8 mouse cellular contexts compared by ENCODE assay signal in genomic region chr10:71284511-71285125, GRCm38 (mm10). TPM values are rescaled to one million over a fixed set of nuclear protein-coding genes. Genes with fewer than 3 reads are reported as not detected.
DNase-seq lines count a peak whose midpoint lies in the region; ATAC-seq lines count a peak whose summit lies in the region.

No protein-coding gene starts in this region.

- no peaks in the 10 kb centered on the region for H3K9me3 ChIP-seq in forebrain, embryonic 15.5 days
- H3K9me3 ChIP-seq in hindbrain, embryonic 14.5 days (ENCODE audit: control insufficient read depth, low read length), result no peaks in the 10 kb centered on the region
- H3K9me3 ChIP-seq in stomach, embryonic 14.5 days (ENCODE audit: control insufficient read depth, low read depth, low read length), result no peaks in the 10 kb centered on the region

- H3K36me3 ChIP-seq in forebrain, embryonic 15.5 days, result no peaks in the 10 kb centered on the region
- no peaks in the 10 kb centered on the region; the same call in 1 of the 2 replicates for H3K36me3 ChIP-seq in hindbrain, embryonic 14.5 days (replicated peaks; ENCODE audit: control insufficient read depth, insufficient read depth)
- 0 out of 2 replicates have a peak, but pooled peaks cover 3% of the 10 kb centered on the region for H3K36me3 ChIP-seq in stomach, embryonic 14.5 days (ENCODE audit: control insufficient read depth, insufficient read depth, low read length)

- ATAC-seq in forebrain, embryonic 15.5 days (replicated peaks), result peak; percentile 82
- no peak; the same call in none of the 2 replicates for ATAC-seq in hindbrain, embryonic 14.5 days (ENCODE audit: low FRiP score)
- ATAC-seq in megakaryocyte, adult 5-6 weeks (ENCODE audit: poor library complexity, severe bottlenecking), result peak; percentile 33
- peak; percentile 77 for ATAC-seq in stomach, embryonic 14.5 days (ENCODE audit: insufficient number of reproducible peaks, insufficient read depth, low FRiP score, low read depth)

- peaks cover 43% of the 10 kb centered on the region for H3K4me1 ChIP-seq in forebrain, embryonic 15.5 days
- peaks cover 37% of the 10 kb centered on the region for H3K4me1 ChIP-seq in hindbrain, embryonic 14.5 days (replicated peaks; ENCODE audit: control insufficient read depth, insufficient read depth, low read length)
- 0 out of 2 replicates have a peak, but pooled peaks cover 7% of the 10 kb centered on the region for H3K4me1 ChIP-seq in stomach, embryonic 14.5 days (ENCODE audit: control insufficient read depth, insufficient read depth, low read length)

- no peaks in the 10 kb centered on the region for H3K27me3 ChIP-seq in forebrain, embryonic 15.5 days
- H3K27me3 ChIP-seq in hindbrain, embryonic 14.5 days (ENCODE audit: control insufficient read depth, insufficient read depth, low read length), result no peaks in the 10 kb centered on the region
- no peaks in the 10 kb centered on the region for H3K27me3 ChIP-seq in stomach, embryonic 14.5 days (ENCODE audit: control insufficient read depth, insufficient read depth, low read length)

- H3K27ac ChIP-seq in forebrain, embryonic 15.5 days (replicated peaks), result peak overlapping the region; percentile 86
- peak overlapping the region; percentile 90 for H3K27ac ChIP-seq in hindbrain, embryonic 14.5 days
- H3K27ac ChIP-seq in stomach, embryonic 14.5 days (ENCODE audit: low read length), result peak overlapping the region; percentile 6; the same call in 1 of the 2 replicates

- 0% methylated on average over 41 of the region's 41 CpGs for WGBS in forebrain, embryonic 15.5 days
- WGBS in hindbrain, embryonic 14.5 days, result 0% methylated on average over 41 of the region's 41 CpGs
- WGBS in stomach, embryonic 14.5 days, result 0% methylated on average over 40 of the region's 41 CpGs

- H3K9ac ChIP-seq in forebrain, embryonic 15.5 days (replicated peaks), result peak overlapping the region; percentile 96
- peak overlapping the region; percentile 99 for H3K9ac ChIP-seq in hindbrain, embryonic 14.5 days
- H3K9ac ChIP-seq in stomach, embryonic 14.5 days (replicated peaks; ENCODE audit: low read depth, low read length), result peak overlapping the region; percentile 87

- peak overlapping the region; percentile 52 for H3K4me2 ChIP-seq in forebrain, embryonic 15.5 days (replicated peaks)
- peak overlapping the region; percentile 65 for H3K4me2 ChIP-seq in hindbrain, embryonic 14.5 days (replicated peaks)
- H3K4me2 ChIP-seq in stomach, embryonic 14.5 days (replicated peaks; ENCODE audit: low read depth, low read length), result peak overlapping the region; percentile 64

- peak; percentile 21 for DNase-seq in right cerebral cortex, adult 18-20 months
- no peak for DNase-seq in right cerebral cortex, postnatal 4 days
- DNase-seq in brain, adult 2 months (ENCODE audit: low read depth, low spot score), result peak; percentile 68
- DNase-seq in hindbrain, embryonic 14.5 days (ENCODE audit: low spot score), result no peak
- no peak for DNase-seq in cerebellum, adult 11-12 months

- H3K4me3 ChIP-seq in forebrain, embryonic 15.5 days, result peak overlapping the region; percentile 76
- peak overlapping the region; percentile 87 for H3K4me3 ChIP-seq in hindbrain, embryonic 14.5 days (replicated peaks; ENCODE audit: low read length)
- H3K4me3 ChIP-seq in stomach, embryonic 14.5 days (ENCODE audit: low read depth, low read length), result peak overlapping the region; percentile 98

RNA-seq across cellular contexts. Expression of gene Ube2d1, which starts 0.4 kb away (rescaled TPM):
- 173 and 175 TPM in 2 replicates for polyA plus RNA-seq in forebrain, embryonic 15.5 days (2015; fragmentation: Nextera tagmentation; extraction: Ambion mirVana)
- 213 and 224 TPM in 2 replicates for polyA plus RNA-seq in hindbrain, embryonic 14.5 days (2014; fragmentation: Nextera tagmentation; extraction: Ambion mirVana)
- 87.2 and 91.7 TPM in 2 replicates for total RNA-seq in megakaryocyte, adult 5-6 weeks (2015)
- 17.7 and 18.7 TPM in 2 replicates for total RNA-seq in megakaryocyte, adult 5-6 weeks (2017)
- polyA plus RNA-seq in stomach, embryonic 14.5 days (2014; fragmentation: Nextera tagmentation; extraction: Ambion mirVana), result 72.0 and 76.0 TPM in 2 replicates

RNA-seq across cellular contexts. Expression of gene Tfam, which starts 46.5 kb away (rescaled TPM):
- polyA plus RNA-seq in forebrain, embryonic 15.5 days (2015; fragmentation: Nextera tagmentation; extraction: Ambion mirVana), result 61.2 and 63.2 TPM in 2 replicates
- polyA plus RNA-seq in hindbrain, embryonic 14.5 days (2014; fragmentation: Nextera tagmentation; extraction: Ambion mirVana), result 45.0 and 45.4 TPM in 2 replicates
- 38.6 and 42.3 TPM in 2 replicates for total RNA-seq in megakaryocyte, adult 5-6 weeks (2015)
- total RNA-seq in megakaryocyte, adult 5-6 weeks (2017), result 43.4 and 56.1 TPM in 2 replicates
- polyA plus RNA-seq in stomach, embryonic 14.5 days (2014; fragmentation: Nextera tagmentation; extraction: Ambion mirVana), result 74.6 and 76.3 TPM in 2 replicates

Comparison
In these comparisons a context has a peak if more than half of its experiments do, and no peak if none do; other contexts are left out.
1. DNase-seq: peak in right cerebral cortex, adult 18-20 months (single experiment) and brain, adult 2 months (single experiment); none in right cerebral cortex, postnatal 4 days (single experiment), hindbrain, embryonic 14.5 days (single experiment) and cerebellum, adult 11-12 months (single experiment).
2. H3K27ac ChIP-seq: peak in every context shown above with its lines; median percentile 90 in hindbrain, embryonic 14.5 days; 86 in forebrain, embryonic 15.5 days; 6 in stomach, embryonic 14.5 days.
3. Peak in every context shown above with its lines, with median percentiles within 50 percentile points of each other: H3K4me2 ChIP-seq, H3K4me3 ChIP-seq and H3K9ac ChIP-seq.